Mouse (Mus musculus): ENCODE measurements around the gene Cradd. TPM values are rescaled to one million over a fixed set of nuclear protein-coding genes. Genes with fewer than 3 reads are reported as not detected.

Cradd gene
- polyA plus RNA-seq (2015; fragmentation: Nextera tagmentation; extraction: Ambion mirVana), result 9.8 and 12.5 TPM in 2 replicates

DNA sequence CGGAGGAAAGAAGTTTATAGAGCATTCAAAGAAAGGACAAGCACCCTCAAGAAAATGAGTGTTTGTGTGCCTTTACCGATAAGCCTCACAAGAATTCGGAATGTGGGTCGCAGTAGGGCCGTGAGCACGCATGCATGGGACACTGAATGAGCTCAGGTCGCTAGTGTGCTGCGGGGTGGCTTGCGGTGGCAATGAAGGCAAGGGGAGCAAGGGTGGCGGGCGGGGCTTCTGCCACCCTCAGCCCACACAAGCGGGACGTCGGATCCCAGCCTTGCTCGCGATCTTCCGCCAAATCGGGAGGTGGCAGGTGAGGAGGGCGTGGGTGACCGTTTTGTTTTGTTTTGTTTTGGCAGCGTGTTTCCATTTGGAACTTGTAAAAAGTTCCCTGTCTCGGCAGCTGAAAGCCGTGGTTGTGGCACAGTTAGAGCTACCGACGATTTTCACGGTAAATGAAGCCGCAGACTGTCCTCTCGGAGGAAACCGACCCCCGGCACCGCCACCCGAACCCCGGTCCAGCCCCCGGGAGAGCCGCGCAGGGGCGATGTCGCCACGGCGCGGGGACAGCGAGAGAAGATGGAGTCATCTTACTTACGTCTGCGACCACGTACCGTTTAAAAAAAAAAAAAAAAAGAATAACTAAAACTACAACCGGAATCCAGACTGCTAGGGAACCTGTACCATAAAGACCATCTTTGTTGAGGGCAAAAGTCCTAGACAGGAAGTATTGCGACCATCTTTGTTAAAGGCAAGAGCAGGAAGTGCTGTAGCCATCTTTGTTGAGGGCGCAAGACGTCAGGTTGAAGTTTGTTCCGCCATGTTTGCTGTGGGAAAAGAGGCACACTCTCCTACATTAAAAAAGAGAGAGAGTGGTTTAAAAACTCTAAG is at the start of gene Cradd:
Gene Cradd (minus strand): TSS at position 741 of the 885 bp plus-strand sequence.
- no peaks in the 10 kb centered on the region for H3K27me3 ChIP-seq (ENCODE audit: control insufficient read depth, insufficient read depth, low read length)
- under 1% methylated on average over 51 of the region's 51 CpGs for WGBS
- H3K9me3 ChIP-seq (ENCODE audit: control insufficient read depth, low read length), result no peaks in the 10 kb centered on the region
- H3K4me1 ChIP-seq (replicated peaks; ENCODE audit: control insufficient read depth, insufficient read depth), result peaks cover 5% of the 10 kb centered on the region
- peak within 1 kb of the TSS; percentile 75 for H3K4me2 ChIP-seq (replicated peaks; ENCODE audit: low read depth)
- peak; percentile 80 for DNase-seq (ENCODE audit: low spot score)
- peak within 1 kb of the TSS; percentile 97 for H3K27ac ChIP-seq (replicated peaks)
- H3K9ac ChIP-seq (ENCODE audit: low read length), result peak within 1 kb of the TSS; percentile 84
- no peaks in the 10 kb centered on the region for H3K36me3 ChIP-seq (ENCODE audit: control insufficient read depth, insufficient read depth, low read length)
- TF ChIP-seq CTCF (IDR thresholded peaks at IDR 0.05; ENCODE audit: low read depth) (0 out of 2 replicates have a peak, but pooled peaks have one; percentile 12), EP300 (optimal IDR thresholded peaks at IDR 0.05) (no peak)
- peak within 1 kb of the TSS; percentile 69 for H3K4me3 ChIP-seq (ENCODE audit: low read depth, low read length)
- ATAC-seq (ENCODE audit: low FRiP score, low TSS enrichment), result peak; percentile 88

DNA sequence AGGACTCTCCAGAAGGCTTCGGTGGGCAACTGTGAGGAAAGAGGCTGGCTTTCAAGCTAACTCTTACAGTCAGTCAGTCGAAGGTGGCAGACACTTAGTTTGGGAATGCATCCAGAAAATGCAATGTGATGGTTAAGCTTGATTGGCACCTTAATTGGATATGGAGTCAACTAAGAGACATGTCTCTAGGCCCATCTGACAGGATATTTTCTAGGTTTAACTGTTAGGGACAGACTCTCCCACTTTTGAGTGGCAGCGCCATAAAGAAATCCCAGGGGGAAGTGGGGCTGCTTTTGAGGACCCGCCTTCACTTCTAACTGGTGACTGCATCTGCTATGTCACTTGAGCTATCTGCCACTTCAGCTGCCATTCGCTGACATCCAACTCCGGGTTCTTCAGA is 49.4 kb upstream of the Cradd start:
- no peak for ATAC-seq (ENCODE audit: low FRiP score, low TSS enrichment)
- Histone ChIP-seq H3K4me3 (ENCODE audit: low read depth, low read length) (no peak overlapping the region), H3K27ac (replicated peaks) (no peak overlapping the region), H3K9ac (ENCODE audit: low read length) (no peak overlapping the region), H3K4me1 (replicated peaks; ENCODE audit: control insufficient read depth, insufficient read depth) (no peaks in the 10 kb centered on the region), H3K4me2 (replicated peaks; ENCODE audit: low read depth) (no peak overlapping the region), H3K9me3 (ENCODE audit: control insufficient read depth, low read length) (no peaks in the 10 kb centered on the region), H3K36me3 (ENCODE audit: control insufficient read depth, insufficient read depth, low read length) (no peaks in the 10 kb centered on the region), H3K27me3 (ENCODE audit: control insufficient read depth, insufficient read depth, low read length) (no peaks in the 10 kb centered on the region)
- no peak for TF ChIP-seq EP300 (optimal IDR thresholded peaks at IDR 0.05)
- no peak for TF ChIP-seq CTCF (IDR thresholded peaks at IDR 0.05; ENCODE audit: low read depth)
- DNase-seq (ENCODE audit: low spot score), result no peak
- 89% methylated on average over 6 of the region's 6 CpGs for WGBS

DNA sequence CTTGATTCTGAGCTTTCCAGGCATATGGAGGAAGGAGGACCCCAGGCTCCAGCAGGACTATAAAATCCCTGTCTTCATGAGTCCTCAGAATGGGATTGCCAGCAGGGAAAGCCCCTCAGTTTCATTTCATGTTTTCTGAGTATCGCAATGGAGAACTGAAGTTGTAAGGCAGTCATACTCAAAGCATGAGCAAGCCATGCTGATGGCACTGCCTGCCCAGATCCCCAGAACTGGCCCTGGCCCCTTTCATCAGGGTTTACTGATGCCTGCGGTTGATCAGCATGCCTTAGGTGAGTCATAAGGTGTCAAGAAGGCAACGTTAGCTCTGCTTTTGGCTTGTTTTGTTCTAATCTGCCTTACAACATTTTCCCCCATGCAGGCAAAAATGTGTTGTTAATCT is 48.0 kb upstream of the Cradd start:
- Histone ChIP-seq H3K9me3 (ENCODE audit: control insufficient read depth, low read length) (no peaks in the 10 kb centered on the region), H3K27me3 (ENCODE audit: control insufficient read depth, insufficient read depth, low read length) (no peaks in the 10 kb centered on the region), H3K4me3 (ENCODE audit: low read depth, low read length) (no peak overlapping the region), H3K27ac (replicated peaks) (no peak overlapping the region), H3K9ac (ENCODE audit: low read length) (no peak overlapping the region), H3K4me1 (replicated peaks; ENCODE audit: control insufficient read depth, insufficient read depth) (no peaks in the 10 kb centered on the region), H3K4me2 (replicated peaks; ENCODE audit: low read depth) (no peak overlapping the region), H3K36me3 (ENCODE audit: control insufficient read depth, insufficient read depth, low read length) (no peaks in the 10 kb centered on the region)
- TF ChIP-seq EP300 (optimal IDR thresholded peaks at IDR 0.05), result no peak
- no peak for TF ChIP-seq CTCF (IDR thresholded peaks at IDR 0.05; ENCODE audit: low read depth)
- 69% methylated on average over 3 of the region's 3 CpGs for WGBS
- no peak for ATAC-seq (ENCODE audit: low FRiP score, low TSS enrichment)
- no peak for DNase-seq (ENCODE audit: low spot score)

DNA sequence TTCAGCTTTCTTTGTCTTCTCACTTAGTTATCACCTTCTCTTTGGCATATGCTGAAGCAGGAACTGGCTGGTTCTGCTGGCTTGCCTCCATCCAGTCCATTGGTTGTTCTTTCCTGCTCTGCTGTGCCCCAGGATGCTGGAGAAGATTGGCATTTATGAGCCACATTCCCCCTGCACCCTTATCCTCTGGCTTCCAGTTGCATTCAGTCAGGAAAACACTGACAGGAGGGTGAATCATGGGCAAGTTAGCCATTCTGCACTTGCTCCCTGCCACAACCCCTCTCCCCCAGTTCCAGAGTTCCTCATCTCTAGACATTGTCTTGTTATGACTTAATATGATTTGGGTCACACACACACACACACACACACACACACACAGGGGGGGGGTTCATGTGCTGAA is 45.3 kb upstream of the Cradd start:
- no peaks in the 10 kb centered on the region for H3K27me3 ChIP-seq (ENCODE audit: control insufficient read depth, insufficient read depth, low read length)
- no peaks in the 10 kb centered on the region for H3K36me3 ChIP-seq (ENCODE audit: control insufficient read depth, insufficient read depth, low read length)
- no peak overlapping the region for H3K9ac ChIP-seq (ENCODE audit: low read length)
- H3K4me3 ChIP-seq (ENCODE audit: low read depth, low read length), result no peak overlapping the region
- DNase-seq (ENCODE audit: low spot score) (no peak), ATAC-seq (ENCODE audit: low FRiP score, low TSS enrichment) (no peak)
- H3K9me3 ChIP-seq (ENCODE audit: control insufficient read depth, low read length), result no peaks in the 10 kb centered on the region
- no peak overlapping the region for H3K27ac ChIP-seq (replicated peaks)
- no peak overlapping the region for H3K4me2 ChIP-seq (replicated peaks; ENCODE audit: low read depth)
- H3K4me1 ChIP-seq (replicated peaks; ENCODE audit: control insufficient read depth, insufficient read depth), result no peaks in the 10 kb centered on the region
- TF ChIP-seq CTCF (IDR thresholded peaks at IDR 0.05; ENCODE audit: low read depth) (no peak), EP300 (optimal IDR thresholded peaks at IDR 0.05) (no peak)

DNA sequence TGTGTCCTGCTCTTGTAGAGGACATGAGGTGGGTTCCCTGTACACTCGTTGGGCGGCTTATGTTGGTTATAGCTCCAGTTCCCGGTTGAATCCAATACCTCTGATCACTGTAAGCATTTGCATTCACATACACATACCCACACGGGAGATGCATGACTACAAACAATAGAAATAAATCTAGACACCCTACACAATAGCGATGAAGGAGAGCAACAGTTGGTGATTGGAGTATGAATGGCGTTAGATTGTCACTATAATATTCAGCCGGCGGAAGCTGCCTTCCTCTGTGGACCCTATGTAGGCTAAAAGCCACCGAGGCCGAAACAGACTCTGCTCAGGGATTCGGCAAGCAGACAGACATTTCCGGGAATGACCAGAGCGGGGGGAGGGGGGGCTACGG is 44.2 kb upstream of the Cradd start:
- TF ChIP-seq CTCF (IDR thresholded peaks at IDR 0.05; ENCODE audit: low read depth) (no peak), EP300 (optimal IDR thresholded peaks at IDR 0.05) (no peak)
- Histone ChIP-seq H3K27ac (replicated peaks) (no peak overlapping the region), H3K4me2 (replicated peaks; ENCODE audit: low read depth) (no peak overlapping the region), H3K27me3 (ENCODE audit: control insufficient read depth, insufficient read depth, low read length) (no peaks in the 10 kb centered on the region), H3K9ac (ENCODE audit: low read length) (no peak overlapping the region), H3K4me1 (replicated peaks; ENCODE audit: control insufficient read depth, insufficient read depth) (no peaks in the 10 kb centered on the region), H3K36me3 (ENCODE audit: control insufficient read depth, insufficient read depth, low read length) (no peaks in the 10 kb centered on the region), H3K4me3 (ENCODE audit: low read depth, low read length) (no peak overlapping the region), H3K9me3 (ENCODE audit: control insufficient read depth, low read length) (no peaks in the 10 kb centered on the region)
- WGBS, result 89% methylated on average over 14 of the region's 14 CpGs
- ATAC-seq (ENCODE audit: low FRiP score, low TSS enrichment) (no peak), DNase-seq (ENCODE audit: low spot score) (no peak)

DNA sequence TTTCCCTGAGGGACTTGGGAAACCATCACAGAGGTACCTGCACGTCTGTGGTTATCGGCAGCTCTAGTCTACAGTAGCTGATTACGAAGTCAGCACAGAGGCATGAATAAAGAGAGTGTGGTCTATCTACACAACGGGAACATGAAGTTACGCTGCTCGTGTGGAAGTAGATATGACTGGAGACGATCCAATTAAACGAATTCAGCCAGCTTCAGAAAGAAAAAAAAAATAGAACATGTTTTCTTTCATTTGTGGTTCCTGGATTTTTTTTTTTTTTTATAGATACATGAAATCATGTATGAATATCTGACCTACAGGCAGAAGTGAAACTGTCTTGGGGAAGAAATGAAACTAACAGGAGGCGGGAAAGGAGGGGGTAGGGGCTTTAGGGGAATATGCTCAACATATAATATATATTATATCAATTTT is 43.7 kb upstream of the Cradd start:
- no peak overlapping the region for H3K9ac ChIP-seq (ENCODE audit: low read length)
- no peaks in the 10 kb centered on the region for H3K36me3 ChIP-seq (ENCODE audit: control insufficient read depth, insufficient read depth, low read length)
- ATAC-seq (ENCODE audit: low FRiP score, low TSS enrichment), result no peak
- no peaks in the 10 kb centered on the region for H3K4me1 ChIP-seq (replicated peaks; ENCODE audit: control insufficient read depth, insufficient read depth)
- H3K4me2 ChIP-seq (replicated peaks; ENCODE audit: low read depth), result no peak overlapping the region
- H3K27ac ChIP-seq (replicated peaks), result no peak overlapping the region
- H3K27me3 ChIP-seq (ENCODE audit: control insufficient read depth, insufficient read depth, low read length), result no peaks in the 10 kb centered on the region
- 67% methylated on average over 9 of the region's 9 CpGs for WGBS
- no peaks in the 10 kb centered on the region for H3K9me3 ChIP-seq (ENCODE audit: control insufficient read depth, low read length)
- TF ChIP-seq EP300 (optimal IDR thresholded peaks at IDR 0.05) (no peak), CTCF (IDR thresholded peaks at IDR 0.05; ENCODE audit: low read depth) (no peak)
- no peak for DNase-seq (ENCODE audit: low spot score)
- H3K4me3 ChIP-seq (ENCODE audit: low read depth, low read length), result no peak overlapping the region
